Mouse (Mus musculus): ENCODE data around the gene Gucy2c. TPM values are rescaled to one million over a fixed set of nuclear protein-coding genes. Genes with fewer than 3 reads are reported as not detected.
A peak's percentile ranks its signal among the peaks of the same experiment; 100 is the strongest.

Gene Gucy2c
- polyA plus RNA-seq, 1 experiment = not detected

DNA sequence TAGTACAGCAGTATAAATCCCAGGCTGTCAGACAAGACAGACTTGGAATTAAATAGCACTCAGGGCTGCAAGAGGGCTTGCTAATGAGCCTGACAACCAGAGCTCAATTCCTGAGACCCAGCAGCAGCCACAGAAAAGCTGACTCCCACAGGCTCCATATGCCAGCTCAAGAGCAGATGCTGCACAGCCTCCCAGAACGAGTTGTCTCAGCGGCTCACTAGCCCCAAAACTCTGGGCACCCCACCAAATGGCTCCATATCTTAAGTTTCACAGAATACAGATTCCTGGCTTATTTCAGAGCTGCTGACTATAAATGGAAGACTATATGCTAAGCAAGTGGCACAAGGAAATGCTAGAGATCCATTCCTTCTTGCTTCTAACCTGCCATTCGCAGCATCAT lies 36.0 kb upstream of the Gucy2c start:
- Histone ChIP-seq H3K27ac (ENCODE audit: control insufficient read depth, insufficient read depth, low read depth, low read length, poor library complexity) (no peak overlapping the region), H3K4me3 (replicated peaks; ENCODE audit: control insufficient read depth, low read depth, low read length) (no peak overlapping the region), H3K4me1 (ENCODE audit: control insufficient read depth, insufficient read depth, low read length) (no peaks in the 10 kb centered on the region; the same call in 1 of the 2 replicates)
- 94% methylated on average over 3 of the region's 3 CpGs for WGBS
- TF ChIP-seq POLR2A (IDR thresholded peaks at IDR 0.05; ENCODE audit: borderline replicate concordance, control insufficient read depth, low read depth, low read length) = no peak
- no peak for TF ChIP-seq CTCF (IDR thresholded peaks at IDR 0.05; ENCODE audit: control insufficient read depth, insufficient read depth, low read length)

- TF ChIP-seq POLR2A (IDR thresholded peaks at IDR 0.05; ENCODE audit: borderline replicate concordance, control insufficient read depth, low read depth, low read length) (no peak), CTCF (IDR thresholded peaks at IDR 0.05; ENCODE audit: control insufficient read depth, insufficient read depth, low read length) (no peak)
- H3K4me3 ChIP-seq (replicated peaks; ENCODE audit: control insufficient read depth, low read depth, low read length) = no peak overlapping the region
- H3K4me1 ChIP-seq (ENCODE audit: control insufficient read depth, insufficient read depth, low read length) = no peaks in the 10 kb centered on the region; the same call in 1 of the 2 replicates
- WGBS = 96% methylated on average over 21 of the region's 21 CpGs
- no peak overlapping the region for H3K27ac ChIP-seq (ENCODE audit: control insufficient read depth, insufficient read depth, low read depth, low read length, poor library complexity)
Measured at GRCm38 (mm10) chr6:136816826-136817225, 35.3 kb upstream of the Gucy2c start.

GRCm38 (mm10) chr6:136815381-136815780 lies 33.8 kb upstream of the Gucy2c start:
- Histone ChIP-seq H3K27ac (ENCODE audit: control insufficient read depth, insufficient read depth, low read depth, low read length, poor library complexity) (no peak overlapping the region), H3K4me1 (ENCODE audit: control insufficient read depth, insufficient read depth, low read length) (no peaks in the 10 kb centered on the region; the same call in 1 of the 2 replicates), H3K4me3 (replicated peaks; ENCODE audit: control insufficient read depth, low read depth, low read length) (no peak overlapping the region)
- 71% methylated on average over 7 of the region's 7 CpGs for WGBS
- no peak for TF ChIP-seq POLR2A (IDR thresholded peaks at IDR 0.05; ENCODE audit: borderline replicate concordance, control insufficient read depth, low read depth, low read length)
- no peak for TF ChIP-seq CTCF (IDR thresholded peaks at IDR 0.05; ENCODE audit: control insufficient read depth, insufficient read depth, low read length)

DNA sequence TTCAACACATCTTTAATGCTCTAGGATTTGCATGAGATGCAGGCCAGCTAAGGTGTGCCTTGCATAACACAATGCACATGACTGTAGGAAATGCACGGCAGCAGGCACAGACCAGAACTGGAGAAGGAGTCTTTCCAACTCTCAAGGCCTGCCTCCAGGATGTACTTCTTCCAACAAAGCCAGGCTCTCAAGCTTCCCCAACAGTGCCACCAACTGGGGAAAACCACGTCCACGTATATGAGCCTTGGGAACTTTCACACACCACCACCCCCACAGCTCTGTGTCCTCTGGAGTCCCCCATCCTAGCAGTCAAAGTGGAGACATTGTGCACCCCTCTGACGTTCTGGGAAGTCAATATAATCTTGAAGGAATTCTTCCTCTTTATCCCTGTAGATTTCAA lies 31.6 kb upstream of the Gucy2c start:
- H3K4me3 ChIP-seq (replicated peaks; ENCODE audit: control insufficient read depth, low read depth, low read length) = no peak overlapping the region
- no peak overlapping the region for H3K27ac ChIP-seq (ENCODE audit: control insufficient read depth, insufficient read depth, low read depth, low read length, poor library complexity)
- WGBS = 49% methylated on average over 4 of the region's 4 CpGs
- H3K4me1 ChIP-seq (ENCODE audit: control insufficient read depth, insufficient read depth, low read length) = peaks cover 2% of the 10 kb centered on the region
- TF ChIP-seq CTCF (IDR thresholded peaks at IDR 0.05; ENCODE audit: control insufficient read depth, insufficient read depth, low read length) (no peak), POLR2A (IDR thresholded peaks at IDR 0.05; ENCODE audit: borderline replicate concordance, control insufficient read depth, low read depth, low read length) (no peak)

DNA sequence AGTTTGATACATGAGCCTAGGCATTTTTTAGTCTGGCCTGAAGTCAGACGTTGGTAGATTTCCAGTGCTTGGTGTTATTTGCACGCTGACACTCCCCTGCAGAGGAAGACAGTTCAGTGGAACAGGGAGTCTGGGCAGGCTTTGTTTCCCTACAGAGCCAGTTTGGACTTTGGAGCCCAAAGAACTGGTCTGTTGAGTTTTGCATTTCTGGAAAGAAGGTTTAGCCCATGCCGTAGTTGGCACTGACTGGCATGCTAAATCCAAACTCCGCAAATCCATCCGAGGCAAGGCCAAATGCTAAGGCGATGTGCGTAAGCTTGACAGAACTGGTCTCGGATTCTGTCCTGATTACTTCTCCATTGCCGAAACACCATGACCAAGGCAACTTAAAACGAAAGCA lies 29.6 kb upstream of the Gucy2c start:
- Histone ChIP-seq H3K4me3 (replicated peaks; ENCODE audit: control insufficient read depth, low read depth, low read length) (no peak overlapping the region), H3K27ac (ENCODE audit: control insufficient read depth, insufficient read depth, low read depth, low read length, poor library complexity) (no peak overlapping the region), H3K4me1 (ENCODE audit: control insufficient read depth, insufficient read depth, low read length) (peaks cover 2% of the 10 kb centered on the region)
- 88% methylated on average over 10 of the region's 10 CpGs for WGBS
- TF ChIP-seq POLR2A (IDR thresholded peaks at IDR 0.05; ENCODE audit: borderline replicate concordance, control insufficient read depth, low read depth, low read length) (no peak), CTCF (IDR thresholded peaks at IDR 0.05; ENCODE audit: control insufficient read depth, insufficient read depth, low read length) (no peak)

GRCm38 (mm10) chr6:136809673-136810072 lies 28.1 kb upstream of the Gucy2c start:
- peak overlapping the region; percentile 54 for H3K4me3 ChIP-seq (replicated peaks; ENCODE audit: control insufficient read depth, low read depth, low read length)
- peaks cover 2% of the 10 kb centered on the region for H3K4me1 ChIP-seq (ENCODE audit: control insufficient read depth, insufficient read depth, low read length)
- TF ChIP-seq CTCF (IDR thresholded peaks at IDR 0.05; ENCODE audit: control insufficient read depth, insufficient read depth, low read length) (no peak), POLR2A (IDR thresholded peaks at IDR 0.05; ENCODE audit: borderline replicate concordance, control insufficient read depth, low read depth, low read length) (no peak)
- 33% methylated on average over 13 of the region's 13 CpGs for WGBS
- peak overlapping the region; percentile 4; the same call in 1 of the 2 replicates for H3K27ac ChIP-seq (ENCODE audit: control insufficient read depth, insufficient read depth, low read depth, low read length, poor library complexity)

- Histone ChIP-seq H3K4me1 (ENCODE audit: control insufficient read depth, insufficient read depth, low read length) (peaks cover 2% of the 10 kb centered on the region; the same call in 1 of the 2 replicates), H3K4me3 (replicated peaks; ENCODE audit: control insufficient read depth, low read depth, low read length) (peak overlapping the region; percentile 79), H3K27ac (ENCODE audit: control insufficient read depth, insufficient read depth, low read depth, low read length, poor library complexity) (peak overlapping the region; percentile 94)
- TF ChIP-seq CTCF (IDR thresholded peaks at IDR 0.05; ENCODE audit: control insufficient read depth, insufficient read depth, low read length) = no peak
- no peak for TF ChIP-seq POLR2A (IDR thresholded peaks at IDR 0.05; ENCODE audit: borderline replicate concordance, control insufficient read depth, low read depth, low read length)
- WGBS = 0% methylated on average over 14 of the region's 14 CpGs
Measured at GRCm38 (mm10) chr6:136809077-136809476, 27.5 kb upstream of the Gucy2c start.

GRCm38 (mm10) chr6:136808631-136809046 lies 27.1 kb upstream of the Gucy2c start:
- Histone ChIP-seq H3K4me3 (replicated peaks; ENCODE audit: control insufficient read depth, low read depth, low read length) (peak overlapping the region; percentile 79), H3K4me1 (ENCODE audit: control insufficient read depth, insufficient read depth, low read length) (peaks cover 2% of the 10 kb centered on the region; the same call in 1 of the 2 replicates), H3K27ac (ENCODE audit: control insufficient read depth, insufficient read depth, low read depth, low read length, poor library complexity) (peak overlapping the region; percentile 94)
- WGBS = 1% methylated on average over 28 of the region's 28 CpGs
- TF ChIP-seq POLR2A (IDR thresholded peaks at IDR 0.05; ENCODE audit: borderline replicate concordance, control insufficient read depth, low read depth, low read length) = no peak
- TF ChIP-seq CTCF (IDR thresholded peaks at IDR 0.05; ENCODE audit: control insufficient read depth, insufficient read depth, low read length) = no peak

- H3K4me3 ChIP-seq (replicated peaks; ENCODE audit: control insufficient read depth, low read depth, low read length) = peak within 1 kb of the TSS; percentile 79
- H3K27ac ChIP-seq (ENCODE audit: control insufficient read depth, insufficient read depth, low read depth, low read length, poor library complexity) = peak within 1 kb of the TSS; percentile 94
- peaks cover 2% of the 10 kb centered on the region; the same call in 1 of the 2 replicates for H3K4me1 ChIP-seq (ENCODE audit: control insufficient read depth, insufficient read depth, low read length)
- TF ChIP-seq POLR2A (IDR thresholded peaks at IDR 0.05; ENCODE audit: borderline replicate concordance, control insufficient read depth, low read depth, low read length) = peak; percentile 91
- TF ChIP-seq CTCF (IDR thresholded peaks at IDR 0.05; ENCODE audit: control insufficient read depth, insufficient read depth, low read length) = no peak
- WGBS = under 1% methylated on average over 34 of the region's 34 CpGs
Measured at GRCm38 (mm10) chr6:136808014-136808417, 26.5 kb upstream of the Gucy2c start, which contains the start of gene H2afj. TSS of gene H2afj (plus strand) at chr6:136808244.
